Mouse (Mus musculus): Measurements from ENCODE around the gene Cfb.

The Cfb gene

GRCm38 (mm10) chr17:34884704-34885103 lies 22.4 kb upstream of the Cfb start:
- no peak for DNase-seq (ENCODE audit: low spot score)

- DNase-seq (ENCODE audit: low spot score): no peak
Measured at GRCm38 (mm10) chr17:34883332-34883731, 21.0 kb upstream of the Cfb start.

GRCm38 (mm10) chr17:34881683-34882310 lies 19.5 kb upstream of the Cfb start, which contains the start of gene Gm20547:
TSS of gene Gm20547 (minus strand) at chr17:34882042.
- no peak for DNase-seq (ENCODE audit: low spot score)

GRCm38 (mm10) chr17:34881166-34881565 lies 18.8 kb upstream of the Cfb start:
- no peak for DNase-seq (ENCODE audit: low spot score)

- DNase-seq (ENCODE audit: low spot score): no peak
Measured at GRCm38 (mm10) chr17:34879336-34879879, 17.1 kb upstream of the Cfb start, which contains the start of gene Zbtb12. TSS of gene Zbtb12 (plus strand) at chr17:34879483.

- no peak for DNase-seq (ENCODE audit: low spot score)
Measured at GRCm38 (mm10) chr17:34874321-34874720, 12.0 kb upstream of the Cfb start.

GRCm38 (mm10) chr17:34865981-34866380 lies 3.7 kb upstream of the Cfb start:
- DNase-seq (ENCODE audit: low spot score): no peak

GRCm38 (mm10) chr17:34861704-34862415 lies 458 bp downstream of the Cfb start:
- DNase-seq (ENCODE audit: low spot score): peak; percentile 36

- DNase-seq (ENCODE audit: low spot score): no peak
Measured at GRCm38 (mm10) chr17:34860514-34860913, 1.8 kb downstream of the Cfb start.

- DNase-seq (ENCODE audit: low spot score): no peak
Measured at GRCm38 (mm10) chr17:34858670-34859069, 3.6 kb downstream of the Cfb start.

GRCm38 (mm10) chr17:34855825-34856224 lies 6.5 kb downstream of the Cfb start:
- peak; percentile 63 for DNase-seq (ENCODE audit: low spot score)

GRCm38 (mm10) chr17:34854761-34855160 lies 7.6 kb downstream of the Cfb start:
- no peak for DNase-seq (ENCODE audit: low spot score)

GRCm38 (mm10) chr17:34853511-34853910 lies 8.8 kb downstream of the Cfb start:
- DNase-seq (ENCODE audit: low spot score): no peak

GRCm38 (mm10) chr17:34850517-34851125 lies 11.7 kb downstream of the Cfb start:
- DNase-seq (ENCODE audit: low spot score): no peak

GRCm38 (mm10) chr17:34849722-34850516 lies 12.4 kb downstream of the Cfb start, which contains the start of the genes Skiv2l and Nelfe:
TSS of gene Skiv2l (minus strand) at chr17:34850210.
TSS of gene Nelfe (plus strand) at chr17:34850391.
- DNase-seq (ENCODE audit: low spot score): peak; percentile 98

GRCm38 (mm10) chr17:34847615-34848014 lies 14.7 kb downstream of the Cfb start:
- DNase-seq (ENCODE audit: low spot score): no peak

- no peak for DNase-seq (ENCODE audit: low spot score)
Measured at GRCm38 (mm10) chr17:34847192-34847591, 15.1 kb downstream of the Cfb start.

- DNase-seq (ENCODE audit: low spot score): no peak
Measured at GRCm38 (mm10) chr17:34844884-34845283, 17.4 kb downstream of the Cfb start.

- no peak for DNase-seq (ENCODE audit: low spot score)
Measured at GRCm38 (mm10) chr17:34840736-34841307, 21.5 kb downstream of the Cfb start.

- no peak for DNase-seq (ENCODE audit: low spot score)
Measured at GRCm38 (mm10) chr17:34838785-34839184, 23.5 kb downstream of the Cfb start.

Data from urinary bladder, postnatal 14 days (tissue).